Mouse (Mus musculus): Measurements from ENCODE around the gene Gdpd3.

The Gdpd3 gene

GRCm38 (mm10) chr7:126786142-126786541 lies 20.0 kb downstream of the Gdpd3 start:
- no peak for DNase-seq (ENCODE audit: low spot score in 2 of 2)

GRCm38 (mm10) chr7:126789141-126789540 lies 23.0 kb downstream of the Gdpd3 start:
- no peak for DNase-seq (ENCODE audit: low spot score in 2 of 2)

GRCm38 (mm10) chr7:126791851-126792720 lies 26.0 kb downstream of the Gdpd3 start, which contains the start of gene Ppp4c:
Gene Ppp4c, minus strand, starts transcription at chr7:126792496.
- peak; percentile 92 to 96 for DNase-seq (ENCODE audit: low spot score in 2 of 2)

GRCm38 (mm10) chr7:126792721-126793443 lies 26.7 kb downstream of the Gdpd3 start:
- no peak for DNase-seq (ENCODE audit: low spot score in 2 of 2)

- no peak for DNase-seq (ENCODE audit: low spot score in 2 of 2)
Observed at GRCm38 (mm10) chr7:126793456-126794270, 27.5 kb downstream of the Gdpd3 start.

- DNase-seq (ENCODE audit: low spot score in 2 of 2): no peak
Observed at GRCm38 (mm10) chr7:126794271-126794605, 28.1 kb downstream of the Gdpd3 start.

GRCm38 (mm10) chr7:126795387-126796317 lies 29.5 kb downstream of the Gdpd3 start:
- no peak for DNase-seq (ENCODE audit: low spot score in 2 of 2)

- DNase-seq (ENCODE audit: low spot score in 2 of 2): peak in 1 of 2 experiments; percentile 69
Observed at GRCm38 (mm10) chr7:126796350-126796932, 30.3 kb downstream of the Gdpd3 start.

- DNase-seq (ENCODE audit: low spot score in 2 of 2): peak in 1 of 2 experiments; percentile 63
Observed at GRCm38 (mm10) chr7:126797411-126798126, 31.4 kb downstream of the Gdpd3 start, which contains the start of gene Fam57b. Gene Fam57b, plus strand, starts transcription at chr7:126797668.

- DNase-seq (ENCODE audit: low spot score in 2 of 2): no peak
Observed at GRCm38 (mm10) chr7:126798127-126799049, 32.3 kb downstream of the Gdpd3 start.

GRCm38 (mm10) chr7:126799050-126799467 lies 32.9 kb downstream of the Gdpd3 start:
- DNase-seq (ENCODE audit: low spot score in 2 of 2): peak; percentile 90 to 95

GRCm38 (mm10) chr7:126799468-126800268 lies 33.5 kb downstream of the Gdpd3 start:
- peak in 1 of 2 experiments; percentile 77 for DNase-seq (ENCODE audit: low spot score in 2 of 2)

- no peak for DNase-seq (ENCODE audit: low spot score in 2 of 2)
Observed at GRCm38 (mm10) chr7:126800269-126801056, 34.3 kb downstream of the Gdpd3 start.

GRCm38 (mm10) chr7:126801057-126801422 lies 34.9 kb downstream of the Gdpd3 start:
- DNase-seq (ENCODE audit: low spot score in 2 of 2): no peak

GRCm38 (mm10) chr7:126802134-126802889 lies 36.2 kb downstream of the Gdpd3 start:
- DNase-seq (ENCODE audit: low spot score in 2 of 2): no peak

- no peak for DNase-seq (ENCODE audit: low spot score in 2 of 2)
Observed at GRCm38 (mm10) chr7:126803181-126803580, 37.0 kb downstream of the Gdpd3 start.
